Mouse (Mus musculus) CH12.LX (cell line): ENCODE results near the gene Ankrd9.

Experiments
- ELF1 ChIP-seq: IDR thresholded peaks from 2 replicates; pipeline ENCODE4 v1.6.1; 2014; ENCODE audit warnings: low read depth, mild to moderate bottlenecking, inconsistent platforms, low read length, improper control_type of control experiment
- EP300 ChIP-seq: IDR thresholded peaks from 2 replicates; pipeline ENCODE4 v1.6.1; 2011; ENCODE audit warnings: low read length, improper control_type of control experiment
- HCFC1 ChIP-seq: IDR thresholded peaks from 2 replicates; pipeline ENCODE4 v1.6.1; 2012; ENCODE audit warnings: low read depth, mild to moderate bottlenecking, inconsistent platforms, low read length, improper control_type of control experiment
- JUND ChIP-seq: conservative IDR thresholded peaks from 2 replicates; pipeline ENCODE4 v1.6.1; 2011; ENCODE audit warnings: low read depth, low read length, improper control_type of control experiment
- KAT2A ChIP-seq: IDR thresholded peaks from 2 replicates; pipeline ENCODE4 v1.6.1; 2012; ENCODE audit warnings: low read length, improper control_type of control experiment, inconsistent platforms; ENCODE audit not compliant: insufficient replicate concordance
- MAZ ChIP-seq: IDR thresholded peaks from 2 replicates; pipeline ENCODE4 v1.6.1; 2012; ENCODE audit warnings: low read depth, mild to moderate bottlenecking, inconsistent platforms, low read length, improper control_type of control experiment, moderate library complexity
- POLR2A ChIP-seq: IDR thresholded peaks from 2 replicates; pipeline ENCODE4 v1.6.1; 2011; ENCODE audit warnings: low read depth, mild to moderate bottlenecking, improper control_type of control experiment, low read length

DNA sequence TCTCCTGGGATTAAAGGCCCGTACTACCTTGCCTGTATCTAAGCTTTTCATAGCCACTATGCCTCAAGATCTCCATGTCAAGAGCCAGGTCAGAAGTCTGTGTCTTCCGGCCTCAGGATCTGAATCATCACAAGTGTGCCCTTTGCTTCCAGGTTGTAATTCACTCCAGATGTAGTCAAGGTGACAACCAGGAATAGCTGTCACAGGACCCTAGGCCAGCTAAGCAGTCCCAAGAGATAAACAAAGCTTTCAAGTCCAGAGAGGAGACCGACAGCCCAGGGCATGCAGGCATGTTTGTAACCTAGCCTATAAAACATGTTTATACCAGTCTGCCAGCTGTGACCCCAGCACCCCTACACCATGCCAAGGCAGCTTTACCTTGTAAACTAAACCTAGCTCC, 2.9 kb upstream of the Ankrd9 start:
- no peak for TF ChIP-seq POLR2A
- TF ChIP-seq EP300, result no peak
- no peak for TF ChIP-seq HCFC1
- no peak for TF ChIP-seq ELF1
- no peak for TF ChIP-seq JUND
- no peak for TF ChIP-seq MAZ
- no peak for TF ChIP-seq KAT2A
